Mouse (Mus musculus): Measurements from ENCODE around the gene Ttc22. TPM values are rescaled to one million over a fixed set of nuclear protein-coding genes. Genes with fewer than 3 reads are reported as not detected.

The Ttc22 gene
- polyA plus RNA-seq, 1 experiment from 2014 or later, result 1.2 TPM

DNA sequence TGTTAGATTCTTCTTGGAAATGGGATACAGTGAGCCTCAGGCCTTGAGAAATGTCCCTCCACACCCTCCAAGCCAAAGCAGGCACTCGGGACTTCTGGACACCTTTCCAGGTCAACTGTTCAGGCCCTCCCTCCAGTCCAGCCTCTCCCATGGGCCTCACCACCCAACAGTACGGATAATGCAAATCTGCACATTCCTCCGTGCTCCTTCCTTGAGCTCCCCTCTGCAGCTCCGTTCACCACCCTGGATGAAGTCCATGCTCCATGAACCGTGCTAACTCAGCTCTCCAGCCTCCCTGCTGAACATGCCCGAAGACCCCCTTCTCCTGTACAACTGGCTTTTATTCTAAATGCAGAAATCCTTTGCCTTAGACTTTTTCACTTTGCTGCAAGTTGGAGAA lies 42.5 kb downstream of the Ttc22 start:
- Histone ChIP-seq H3K9ac (ENCODE audit: low read length) (no peak overlapping the region), H3K4me2 (ENCODE audit: low read depth, low read length) (no peak overlapping the region), H3K4me1 (replicated peaks; ENCODE audit: control insufficient read depth, insufficient read depth, low read length) (no peaks in the 10 kb centered on the region), H3K36me3 (ENCODE audit: control insufficient read depth, insufficient read depth, low read length) (peaks cover 67% of the 10 kb centered on the region), H3K4me3 (ENCODE audit: low read length) (no peak overlapping the region), H3K9me3 (ENCODE audit: control insufficient read depth, low read length) (no peaks in the 10 kb centered on the region), H3K27ac (ENCODE audit: low read length) (no peak overlapping the region), H3K27me3 (ENCODE audit: control insufficient read depth, insufficient read depth, low read depth, low read length) (no peaks in the 10 kb centered on the region)
- no peak for ATAC-seq (ENCODE audit: low read depth)
- WGBS, result 87% methylated on average over 6 of the region's 6 CpGs

DNA sequence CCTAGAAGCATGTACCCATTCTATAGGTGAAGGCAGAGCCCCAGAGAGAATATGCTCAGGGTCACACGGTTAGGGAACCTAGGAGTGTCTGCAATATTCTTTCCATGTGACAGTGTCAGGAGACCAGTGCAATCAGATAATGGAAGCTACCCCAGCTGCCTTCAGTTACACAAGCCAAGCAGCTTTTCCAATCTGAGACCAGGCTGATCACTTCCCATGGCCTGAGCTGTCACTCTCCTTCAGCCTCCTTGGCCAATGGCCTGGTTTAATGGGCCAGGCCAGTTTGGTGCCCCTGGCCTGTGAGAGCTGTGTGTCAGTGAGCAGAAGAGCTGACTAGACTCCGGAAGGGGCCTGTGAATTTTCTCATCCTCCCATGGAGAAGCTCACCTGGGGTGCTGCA lies 43.0 kb downstream of the Ttc22 start:
- 93% methylated on average over 2 of the region's 2 CpGs for WGBS
- no peak overlapping the region for H3K4me2 ChIP-seq (ENCODE audit: low read depth, low read length)
- H3K4me3 ChIP-seq (ENCODE audit: low read length), result no peak overlapping the region
- H3K9ac ChIP-seq (ENCODE audit: low read length), result no peak overlapping the region
- no peak for ATAC-seq (ENCODE audit: low read depth)
- no peaks in the 10 kb centered on the region for H3K27me3 ChIP-seq (ENCODE audit: control insufficient read depth, insufficient read depth, low read depth, low read length)
- H3K9me3 ChIP-seq (ENCODE audit: control insufficient read depth, low read length), result no peaks in the 10 kb centered on the region
- no peak overlapping the region for H3K27ac ChIP-seq (ENCODE audit: low read length)
- peaks cover 67% of the 10 kb centered on the region for H3K36me3 ChIP-seq (ENCODE audit: control insufficient read depth, insufficient read depth, low read length)
- H3K4me1 ChIP-seq (replicated peaks; ENCODE audit: control insufficient read depth, insufficient read depth, low read length), result no peaks in the 10 kb centered on the region

DNA sequence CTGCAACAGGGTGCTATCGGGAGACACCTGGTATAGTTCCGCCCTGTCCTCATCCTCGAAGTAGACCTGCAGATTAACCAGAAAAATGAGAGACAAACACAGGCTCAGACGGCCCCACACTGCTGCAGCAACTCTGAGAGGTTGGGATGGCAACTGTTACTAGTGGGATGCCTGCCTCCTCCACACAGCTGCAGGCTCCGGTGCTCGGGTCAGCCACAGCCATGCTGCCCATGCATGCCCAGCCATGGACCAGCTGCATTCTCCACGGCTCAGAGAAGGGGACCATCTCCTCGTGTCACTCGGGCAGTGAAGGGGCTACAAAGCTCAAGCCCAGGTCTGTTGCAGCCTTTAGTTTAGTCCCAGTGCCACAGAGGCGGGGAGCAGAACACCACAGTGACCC lies 43.4 kb downstream of the Ttc22 start:
- Histone ChIP-seq H3K9me3 (ENCODE audit: control insufficient read depth, low read length) (no peaks in the 10 kb centered on the region), H3K27ac (ENCODE audit: low read length) (no peak overlapping the region), H3K27me3 (ENCODE audit: control insufficient read depth, insufficient read depth, low read depth, low read length) (no peaks in the 10 kb centered on the region), H3K4me1 (replicated peaks; ENCODE audit: control insufficient read depth, insufficient read depth, low read length) (no peaks in the 10 kb centered on the region), H3K9ac (ENCODE audit: low read length) (no peak overlapping the region), H3K36me3 (ENCODE audit: control insufficient read depth, insufficient read depth, low read length) (peaks cover 69% of the 10 kb centered on the region), H3K4me3 (ENCODE audit: low read length) (no peak overlapping the region), H3K4me2 (ENCODE audit: low read depth, low read length) (no peak overlapping the region)
- no peak for ATAC-seq (ENCODE audit: low read depth)
- WGBS, result 93% methylated on average over 10 of the region's 10 CpGs

DNA sequence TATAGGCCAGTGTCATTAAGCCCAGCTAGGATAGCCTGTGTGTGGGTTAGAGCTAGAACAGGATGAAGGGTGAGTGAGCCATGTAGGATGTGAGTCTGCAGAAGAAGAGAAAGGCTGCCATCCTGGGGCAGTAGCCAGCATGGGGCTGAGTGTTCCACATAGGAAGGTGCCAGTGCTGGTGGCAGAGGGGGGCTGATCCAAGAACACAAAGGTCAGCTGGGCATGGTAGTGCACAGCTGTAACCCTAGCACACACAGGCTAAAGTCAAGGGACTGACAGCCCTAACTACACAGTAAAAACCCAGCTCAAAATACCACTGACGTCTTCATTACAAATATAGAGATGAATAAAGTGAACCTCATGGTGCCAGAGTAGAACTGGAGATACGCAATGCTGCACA lies 44.3 kb downstream of the Ttc22 start:
- WGBS, result 84% methylated on average over 2 of the region's 2 CpGs
- Histone ChIP-seq H3K9ac (ENCODE audit: low read length) (no peak overlapping the region), H3K27ac (ENCODE audit: low read length) (no peak overlapping the region), H3K27me3 (ENCODE audit: control insufficient read depth, insufficient read depth, low read depth, low read length) (no peaks in the 10 kb centered on the region), H3K4me3 (ENCODE audit: low read length) (no peak overlapping the region), H3K4me2 (ENCODE audit: low read depth, low read length) (no peak overlapping the region), H3K4me1 (replicated peaks; ENCODE audit: control insufficient read depth, insufficient read depth, low read length) (no peaks in the 10 kb centered on the region), H3K36me3 (ENCODE audit: control insufficient read depth, insufficient read depth, low read length) (peaks cover 73% of the 10 kb centered on the region), H3K9me3 (ENCODE audit: control insufficient read depth, low read length) (no peaks in the 10 kb centered on the region)
- no peak for ATAC-seq (ENCODE audit: low read depth)

DNA sequence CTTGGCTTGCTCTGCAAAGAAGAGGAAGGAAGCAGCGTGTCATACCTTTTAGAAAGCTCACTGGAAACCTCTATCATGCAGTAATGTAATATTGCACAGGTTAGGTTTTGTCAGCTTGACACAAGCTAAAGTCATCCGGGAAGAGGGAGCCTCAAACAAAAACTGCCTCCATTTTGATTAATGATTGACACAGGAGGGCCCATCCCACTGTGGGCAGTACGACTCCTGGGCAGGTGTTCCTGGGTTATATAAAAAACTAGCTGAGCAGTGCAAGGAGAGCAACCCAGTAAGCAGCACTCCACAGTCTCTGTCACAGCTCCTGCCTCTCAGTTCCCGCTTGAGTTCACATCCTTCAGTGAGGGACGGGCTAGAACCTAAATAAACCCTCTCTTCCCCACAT lies 54.5 kb downstream of the Ttc22 start:
- Histone ChIP-seq H3K9ac (ENCODE audit: low read length) (no peak overlapping the region), H3K27me3 (ENCODE audit: control insufficient read depth, insufficient read depth, low read depth, low read length) (no peaks in the 10 kb centered on the region), H3K36me3 (ENCODE audit: control insufficient read depth, insufficient read depth, low read length) (peaks cover 19% of the 10 kb centered on the region), H3K27ac (ENCODE audit: low read length) (no peak overlapping the region), H3K4me3 (ENCODE audit: low read length) (no peak overlapping the region), H3K4me1 (replicated peaks; ENCODE audit: control insufficient read depth, insufficient read depth, low read length) (peaks cover 6% of the 10 kb centered on the region; the same call in 1 of the 2 replicates), H3K9me3 (ENCODE audit: control insufficient read depth, low read length) (no peaks in the 10 kb centered on the region), H3K4me2 (ENCODE audit: low read depth, low read length) (no peak overlapping the region)
- WGBS, result 83% methylated on average over 5 of the region's 5 CpGs
- no peak for ATAC-seq (ENCODE audit: low read depth)

- H3K27me3 ChIP-seq (ENCODE audit: control insufficient read depth, insufficient read depth, low read depth, low read length), result no peaks in the 10 kb centered on the region
- WGBS, result under 1% methylated on average over 43 of the region's 43 CpGs
- ATAC-seq (ENCODE audit: low read depth), result peak; percentile 99
- H3K36me3 ChIP-seq (ENCODE audit: control insufficient read depth, insufficient read depth, low read length), result peaks cover 8% of the 10 kb centered on the region
- H3K4me2 ChIP-seq (ENCODE audit: low read depth, low read length), result peak within 1 kb of the TSS; percentile 88
- peaks cover 6% of the 10 kb centered on the region; the same call in 1 of the 2 replicates for H3K4me1 ChIP-seq (replicated peaks; ENCODE audit: control insufficient read depth, insufficient read depth, low read length)
- peak within 1 kb of the TSS; percentile 92 for H3K4me3 ChIP-seq (ENCODE audit: low read length)
- no peaks in the 10 kb centered on the region for H3K9me3 ChIP-seq (ENCODE audit: control insufficient read depth, low read length)
- peak within 1 kb of the TSS; percentile 98 for H3K9ac ChIP-seq (ENCODE audit: low read length)
- peak within 1 kb of the TSS; percentile 79 for H3K27ac ChIP-seq (ENCODE audit: low read length)
Measured at GRCm38 (mm10) chr4:106678442-106679118, 56.3 kb downstream of the Ttc22 start, which contains the start of gene Ttc4. Gene Ttc4, minus strand, starts transcription at chr4:106678944.

DNA sequence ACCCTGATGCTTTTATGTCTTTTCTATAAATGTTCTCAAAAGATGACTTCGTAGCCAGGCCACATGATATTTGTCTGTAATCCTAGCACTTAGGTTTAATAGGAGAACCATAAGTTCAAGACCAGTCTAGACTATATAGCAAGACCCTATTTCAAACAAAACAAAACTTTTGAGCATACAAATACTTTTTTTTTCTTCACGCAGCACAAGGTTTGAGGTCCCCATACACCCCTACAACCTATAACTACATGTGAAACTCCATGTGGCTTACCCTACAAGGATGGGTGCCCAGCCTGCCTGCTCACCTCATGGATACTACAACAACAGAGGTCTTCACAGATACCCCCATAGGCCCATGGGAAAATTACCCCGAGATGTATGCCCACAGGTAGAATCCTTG lies 56.9 kb downstream of the Ttc22 start:
- Histone ChIP-seq H3K36me3 (ENCODE audit: control insufficient read depth, insufficient read depth, low read length) (peaks cover 6% of the 10 kb centered on the region), H3K27ac (ENCODE audit: low read length) (no peak overlapping the region), H3K4me3 (ENCODE audit: low read length) (peak overlapping the region; percentile 92), H3K9me3 (ENCODE audit: control insufficient read depth, low read length) (no peaks in the 10 kb centered on the region), H3K9ac (ENCODE audit: low read length) (no peak overlapping the region), H3K4me2 (ENCODE audit: low read depth, low read length) (peak overlapping the region; percentile 32), H3K27me3 (ENCODE audit: control insufficient read depth, insufficient read depth, low read depth, low read length) (no peaks in the 10 kb centered on the region), H3K4me1 (replicated peaks; ENCODE audit: control insufficient read depth, insufficient read depth, low read length) (peaks cover 6% of the 10 kb centered on the region; the same call in 1 of the 2 replicates)
- ATAC-seq (ENCODE audit: low read depth), result 0 out of 2 replicates have a peak, but pooled peaks have one; percentile 27
- 43% methylated on average over 3 of the region's 3 CpGs for WGBS

DNA sequence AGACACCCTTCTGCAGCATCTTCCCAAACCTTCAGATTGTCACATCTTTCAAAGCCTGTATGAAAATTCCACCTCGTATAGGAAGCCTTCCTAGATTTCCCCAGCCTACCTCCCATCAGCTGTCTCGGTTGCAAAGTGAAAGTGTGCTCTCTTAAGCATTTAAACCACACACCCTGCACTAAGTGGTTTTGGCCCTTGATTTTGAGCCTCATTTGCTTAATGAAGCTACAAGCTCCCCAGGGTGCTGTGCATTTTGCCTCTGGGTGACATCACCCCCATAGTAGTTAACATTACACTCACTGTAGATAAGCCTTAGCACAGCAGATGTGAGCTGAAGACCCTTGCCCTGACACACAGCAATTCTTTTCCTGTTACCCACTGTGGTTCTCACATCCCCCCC lies 58.7 kb downstream of the Ttc22 start:
- Histone ChIP-seq H3K36me3 (ENCODE audit: control insufficient read depth, insufficient read depth, low read length) (peaks cover 5% of the 10 kb centered on the region), H3K4me2 (ENCODE audit: low read depth, low read length) (no peak overlapping the region), H3K4me3 (ENCODE audit: low read length) (no peak overlapping the region), H3K9me3 (ENCODE audit: control insufficient read depth, low read length) (no peaks in the 10 kb centered on the region), H3K9ac (ENCODE audit: low read length) (no peak overlapping the region), H3K27me3 (ENCODE audit: control insufficient read depth, insufficient read depth, low read depth, low read length) (no peaks in the 10 kb centered on the region), H3K27ac (ENCODE audit: low read length) (no peak overlapping the region), H3K4me1 (replicated peaks; ENCODE audit: control insufficient read depth, insufficient read depth, low read length) (peaks cover 6% of the 10 kb centered on the region; the same call in 1 of the 2 replicates)
- WGBS, result 45% methylated on average over 2 of the region's 2 CpGs
- ATAC-seq (ENCODE audit: low read depth), result no peak

DNA sequence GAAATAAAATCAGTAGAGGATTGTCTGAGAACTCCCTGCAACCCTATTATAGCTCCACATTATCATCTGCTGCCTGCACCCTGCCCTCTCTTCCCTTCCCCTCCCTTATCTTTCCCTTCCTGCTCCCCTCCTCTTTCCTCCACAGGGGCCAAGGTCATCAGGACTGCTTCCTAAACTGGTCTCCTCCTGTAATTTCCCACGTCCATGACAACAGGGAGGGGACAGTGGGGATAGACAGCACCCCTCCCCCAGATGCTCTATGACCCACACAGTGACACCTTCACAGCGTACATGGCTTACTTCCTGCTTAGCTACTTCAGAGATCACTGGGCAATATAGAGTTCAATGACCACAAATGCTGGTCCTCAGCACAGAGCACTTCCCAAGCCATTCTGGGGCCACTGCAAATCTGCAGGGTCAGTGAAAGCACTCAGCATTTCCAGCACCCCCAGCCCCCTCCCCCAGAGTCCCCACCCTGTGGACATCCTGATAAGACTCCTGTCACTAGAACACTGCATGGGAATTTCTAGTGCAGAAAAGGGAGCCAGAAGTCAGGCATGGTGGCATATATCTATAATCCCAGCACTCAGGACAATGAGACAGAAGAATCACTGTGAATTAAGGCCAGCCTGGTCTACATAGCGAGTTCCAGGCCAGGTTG lies 66.5 kb downstream of the Ttc22 start:
- H3K36me3 ChIP-seq (ENCODE audit: control insufficient read depth, insufficient read depth, low read length), result no peaks in the 10 kb centered on the region
- H3K27ac ChIP-seq (ENCODE audit: low read length), result no peak overlapping the region
- H3K9me3 ChIP-seq (ENCODE audit: control insufficient read depth, low read length), result no peaks in the 10 kb centered on the region
- H3K9ac ChIP-seq (ENCODE audit: low read length), result no peak overlapping the region
- H3K4me2 ChIP-seq (ENCODE audit: low read depth, low read length), result no peak overlapping the region
- H3K4me3 ChIP-seq (ENCODE audit: low read length), result no peak overlapping the region
- WGBS, result 36% methylated on average over 3 of the region's 3 CpGs
- no peak for ATAC-seq (ENCODE audit: low read depth)
- no peaks in the 10 kb centered on the region for H3K4me1 ChIP-seq (replicated peaks; ENCODE audit: control insufficient read depth, insufficient read depth, low read length)
- no peaks in the 10 kb centered on the region for H3K27me3 ChIP-seq (ENCODE audit: control insufficient read depth, insufficient read depth, low read depth, low read length)

All from lung, embryonic 16.5 days (tissue).